Mouse (Mus musculus): Measurements from ENCODE around the gene Nphs1. TPM values are rescaled to one million over a fixed set of nuclear protein-coding genes. Genes with fewer than 3 reads are reported as not detected.
"Not testable (repeated sequence)": the region's sequence is repeated elsewhere in the genome, so short reads cannot be mapped to it uniquely, and the experiment has no call there.

Gene Nphs1
- polyA plus RNA-seq, 1 experiment from 2014 or later: 3.4 TPM

GRCm38 (mm10) chr7:30464816-30465300 is 6.7 kb downstream of the Nphs1 start:
- H3K27me3 ChIP-seq (ENCODE audit: control insufficient read depth, insufficient read depth, low read length): peaks cover 68% of the 10 kb centered on the region
- H3K4me1 ChIP-seq (ENCODE audit: control insufficient read depth, insufficient read depth, low read length): no peaks in the 10 kb centered on the region
- 13% methylated on average over 6 of the region's 6 CpGs for WGBS

GRCm38 (mm10) chr7:30472411-30472810 is 14.3 kb downstream of the Nphs1 start:
- Histone ChIP-seq H3K9me3 (replicated peaks; ENCODE audit: control insufficient read depth, low read length) (no peaks in the 10 kb centered on the region), H3K9ac (ENCODE audit: low read length) (no peak overlapping the region), H3K4me2 (ENCODE audit: low read depth, low read length) (no peak overlapping the region), H3K4me1 (ENCODE audit: control insufficient read depth, insufficient read depth, low read length) (no peaks in the 10 kb centered on the region), H3K27ac (ENCODE audit: low read length) (no peak overlapping the region), H3K4me3 (replicated peaks; ENCODE audit: low read length) (no peak overlapping the region), H3K36me3 (ENCODE audit: control insufficient read depth, insufficient read depth, low read length) (no peaks in the 10 kb centered on the region), H3K27me3 (ENCODE audit: control insufficient read depth, insufficient read depth, low read length) (peaks cover 5% of the 10 kb centered on the region; the same call in 1 of the 2 replicates)
- 50% methylated on average over 5 of the region's 5 CpGs for WGBS
- no peak for ATAC-seq (ENCODE audit: insufficient read depth, low FRiP score)

More at GRCm38 (mm10) chr7:30464816-30465300, 6.7 kb downstream of the Nphs1 start:
- no peak overlapping the region for H3K27ac ChIP-seq (ENCODE audit: low read length)
- H3K36me3 ChIP-seq (ENCODE audit: control insufficient read depth, insufficient read depth, low read length): no peaks in the 10 kb centered on the region
- no peak for ATAC-seq (ENCODE audit: insufficient read depth, low FRiP score)
- no peak overlapping the region for H3K4me3 ChIP-seq (replicated peaks; ENCODE audit: low read length)
- no peak overlapping the region for H3K4me2 ChIP-seq (ENCODE audit: low read depth, low read length)
- no peak overlapping the region for H3K9ac ChIP-seq (ENCODE audit: low read length)
- no peaks in the 10 kb centered on the region for H3K9me3 ChIP-seq (replicated peaks; ENCODE audit: control insufficient read depth, low read length)

- no peak for ATAC-seq (ENCODE audit: insufficient read depth, low FRiP score)
These were observed 16.9 kb downstream of the Nphs1 start for GRCm38 (mm10) chr7:30474999-30475398.

GRCm38 (mm10) chr7:30476136-30476535 is 18.0 kb downstream of the Nphs1 start:
- not testable (repeated sequence) for H3K4me2 ChIP-seq (ENCODE audit: low read depth, low read length); H3K36me3 ChIP-seq (ENCODE audit: control insufficient read depth, insufficient read depth, low read length); H3K9ac ChIP-seq (ENCODE audit: low read length); H3K27ac ChIP-seq (ENCODE audit: low read length); H3K9me3 ChIP-seq (replicated peaks; ENCODE audit: control insufficient read depth, low read length); H3K4me3 ChIP-seq (replicated peaks; ENCODE audit: low read length); ATAC-seq (ENCODE audit: insufficient read depth, low FRiP score); H3K27me3 ChIP-seq (ENCODE audit: control insufficient read depth, insufficient read depth, low read length); H3K4me1 ChIP-seq (ENCODE audit: control insufficient read depth, insufficient read depth, low read length)
- WGBS: 85% methylated on average over 7 of the region's 7 CpGs

More at GRCm38 (mm10) chr7:30474999-30475398, 16.9 kb downstream of the Nphs1 start:
- no peaks in the 10 kb centered on the region for H3K9me3 ChIP-seq (replicated peaks; ENCODE audit: control insufficient read depth, low read length)
- H3K9ac ChIP-seq (ENCODE audit: low read length): no peak overlapping the region
- H3K4me1 ChIP-seq (ENCODE audit: control insufficient read depth, insufficient read depth, low read length): peaks cover 5% of the 10 kb centered on the region; the same call in 1 of the 2 replicates
- H3K4me3 ChIP-seq (replicated peaks; ENCODE audit: low read length): no peak overlapping the region
- no peaks in the 10 kb centered on the region for H3K36me3 ChIP-seq (ENCODE audit: control insufficient read depth, insufficient read depth, low read length)
- H3K27me3 ChIP-seq (ENCODE audit: control insufficient read depth, insufficient read depth, low read length): no peaks in the 10 kb centered on the region
- 54% methylated on average over 4 of the region's 4 CpGs for WGBS
- H3K27ac ChIP-seq (ENCODE audit: low read length): no peak overlapping the region
- no peak overlapping the region for H3K4me2 ChIP-seq (ENCODE audit: low read depth, low read length)

- no peaks in the 10 kb centered on the region for H3K9me3 ChIP-seq (replicated peaks; ENCODE audit: control insufficient read depth, low read length)
- H3K9ac ChIP-seq (ENCODE audit: low read length): peak overlapping the region; percentile 46; the same call in 1 of the 2 replicates
- H3K36me3 ChIP-seq (ENCODE audit: control insufficient read depth, insufficient read depth, low read length): no peaks in the 10 kb centered on the region
- H3K4me3 ChIP-seq (replicated peaks; ENCODE audit: low read length): peak overlapping the region; percentile 17
- no peaks in the 10 kb centered on the region for H3K27me3 ChIP-seq (ENCODE audit: control insufficient read depth, insufficient read depth, low read length)
- H3K4me1 ChIP-seq (ENCODE audit: control insufficient read depth, insufficient read depth, low read length): peaks cover 5% of the 10 kb centered on the region; the same call in 1 of the 2 replicates
- 7% methylated on average over 29 of the region's 32 CpGs for WGBS
- no peak overlapping the region for H3K27ac ChIP-seq (ENCODE audit: low read length)
- ATAC-seq (ENCODE audit: insufficient read depth, low FRiP score): no peak
- H3K4me2 ChIP-seq (ENCODE audit: low read depth, low read length): peak overlapping the region; percentile 51
These were observed 19.6 kb downstream of the Nphs1 start for GRCm38 (mm10) chr7:30477415-30478381.

- H3K27me3 ChIP-seq (ENCODE audit: control insufficient read depth, insufficient read depth, low read length): no peaks in the 10 kb centered on the region
- 14% methylated on average over 8 of the region's 8 CpGs for WGBS
- H3K4me1 ChIP-seq (ENCODE audit: control insufficient read depth, insufficient read depth, low read length): no peaks in the 10 kb centered on the region
- no peak overlapping the region for H3K4me3 ChIP-seq (replicated peaks; ENCODE audit: low read length)
- H3K4me2 ChIP-seq (ENCODE audit: low read depth, low read length): no peak overlapping the region
- no peak overlapping the region for H3K9ac ChIP-seq (ENCODE audit: low read length)
- no peaks in the 10 kb centered on the region for H3K36me3 ChIP-seq (ENCODE audit: control insufficient read depth, insufficient read depth, low read length)
- no peaks in the 10 kb centered on the region for H3K9me3 ChIP-seq (replicated peaks; ENCODE audit: control insufficient read depth, low read length)
- ATAC-seq (ENCODE audit: insufficient read depth, low FRiP score): no peak
- H3K27ac ChIP-seq (ENCODE audit: low read length): no peak overlapping the region
These were observed 26.1 kb downstream of the Nphs1 start for GRCm38 (mm10) chr7:30484250-30484649.

- no peak for ATAC-seq (ENCODE audit: insufficient read depth, low FRiP score)
These were observed 32.3 kb downstream of the Nphs1 start for GRCm38 (mm10) chr7:30490251-30490956.

GRCm38 (mm10) chr7:30490957-30491307 is 32.8 kb downstream of the Nphs1 start:
- ATAC-seq (ENCODE audit: insufficient read depth, low FRiP score): no peak
- H3K9me3 ChIP-seq (replicated peaks; ENCODE audit: control insufficient read depth, low read length): no peaks in the 10 kb centered on the region
- H3K27ac ChIP-seq (ENCODE audit: low read length): no peak overlapping the region
- H3K4me3 ChIP-seq (replicated peaks; ENCODE audit: low read length): no peak overlapping the region
- no peaks in the 10 kb centered on the region for H3K27me3 ChIP-seq (ENCODE audit: control insufficient read depth, insufficient read depth, low read length)
- H3K36me3 ChIP-seq (ENCODE audit: control insufficient read depth, insufficient read depth, low read length): no peaks in the 10 kb centered on the region
- 14% methylated on average over 6 of the region's 6 CpGs for WGBS
- no peak overlapping the region for H3K9ac ChIP-seq (ENCODE audit: low read length)
- no peaks in the 10 kb centered on the region for H3K4me1 ChIP-seq (ENCODE audit: control insufficient read depth, insufficient read depth, low read length)
- H3K4me2 ChIP-seq (ENCODE audit: low read depth, low read length): no peak overlapping the region

More at GRCm38 (mm10) chr7:30490251-30490956, 32.3 kb downstream of the Nphs1 start:
- no peak overlapping the region for H3K4me3 ChIP-seq (replicated peaks; ENCODE audit: low read length)
- no peak overlapping the region for H3K4me2 ChIP-seq (ENCODE audit: low read depth, low read length)
- no peak overlapping the region for H3K9ac ChIP-seq (ENCODE audit: low read length)
- no peak overlapping the region for H3K27ac ChIP-seq (ENCODE audit: low read length)
- no peaks in the 10 kb centered on the region for H3K36me3 ChIP-seq (ENCODE audit: control insufficient read depth, insufficient read depth, low read length)
- WGBS: 28% methylated on average over 16 of the region's 16 CpGs
- H3K27me3 ChIP-seq (ENCODE audit: control insufficient read depth, insufficient read depth, low read length): no peaks in the 10 kb centered on the region
- H3K9me3 ChIP-seq (replicated peaks; ENCODE audit: control insufficient read depth, low read length): no peaks in the 10 kb centered on the region
- H3K4me1 ChIP-seq (ENCODE audit: control insufficient read depth, insufficient read depth, low read length): no peaks in the 10 kb centered on the region

- Histone ChIP-seq H3K9me3 (replicated peaks; ENCODE audit: control insufficient read depth, low read length) (no peaks in the 10 kb centered on the region), H3K36me3 (ENCODE audit: control insufficient read depth, insufficient read depth, low read length) (no peaks in the 10 kb centered on the region), H3K4me1 (ENCODE audit: control insufficient read depth, insufficient read depth, low read length) (no peaks in the 10 kb centered on the region), H3K4me3 (replicated peaks; ENCODE audit: low read length) (no peak overlapping the region), H3K27ac (ENCODE audit: low read length) (no peak overlapping the region), H3K27me3 (ENCODE audit: control insufficient read depth, insufficient read depth, low read length) (no peaks in the 10 kb centered on the region), H3K4me2 (ENCODE audit: low read depth, low read length) (no peak overlapping the region), H3K9ac (ENCODE audit: low read length) (no peak overlapping the region)
- 15% methylated on average over 4 of the region's 4 CpGs for WGBS
- ATAC-seq (ENCODE audit: insufficient read depth, low FRiP score): no peak
These were observed 34.6 kb downstream of the Nphs1 start for GRCm38 (mm10) chr7:30492765-30493164.
